Mouse (Mus musculus) spleen, embryonic (tissue): ENCODE data around the gene Bik.

Experiments used
- CTCF ChIA-PET: fragments of 350-600 bp; sonication (Branson Sonifier 250); formaldehyde crosslinking; loops from one replicate; lab custom pipeline; 2022; lab: Charles Lee

The Bik gene

GRCm38 (mm10) chr15:83510805-83511405, 15.8 kb upstream of the Bik start, which contains the start of gene Ttll1:
Gene Ttll1 (minus strand): TSS chr15:83510893.
- CTCF ChIA-PET, result no interaction called here

GRCm38 (mm10) chr15:83512489-83513281, 14.0 kb upstream of the Bik start:
- CTCF ChIA-PET, result interaction anchor here (0.6 kb wide), 1 partner anchor 43 kb away, joined by 4 read pairs; no protein-coding TSS in a partner anchor

GRCm38 (mm10) chr15:83515018-83515417, 11.6 kb upstream of the Bik start:
- CTCF ChIA-PET, result no interaction called here

GRCm38 (mm10) chr15:83518215-83519048, 8.2 kb upstream of the Bik start:
- CTCF ChIA-PET, result interaction anchor here (0.8 kb wide), 1 partner anchor 75 kb away, joined by 3 read pairs; no protein-coding TSS in a partner anchor

GRCm38 (mm10) chr15:83520861-83521382, 5.7 kb upstream of the Bik start:
- CTCF ChIA-PET, result no interaction called here

GRCm38 (mm10) chr15:83523196-83523595, 3.5 kb upstream of the Bik start:
- CTCF ChIA-PET, result no interaction called here

GRCm38 (mm10) chr15:83523638-83524332, 2.9 kb upstream of the Bik start:
- CTCF ChIA-PET, result no interaction called here

- CTCF ChIA-PET, result no interaction called here
These were observed 2.3 kb upstream of the Bik start for GRCm38 (mm10) chr15:83524333-83524729.

- CTCF ChIA-PET, result interaction anchor here (0.6 kb wide), 1 partner anchor 24 kb away, joined by 10 read pairs; no protein-coding TSS in a partner anchor
These were observed 403 bp downstream of the Bik start for GRCm38 (mm10) chr15:83527092-83527437.

- CTCF ChIA-PET, result interaction anchor here (0.6 kb wide), 1 partner anchor 24 kb away, joined by 10 read pairs; no protein-coding TSS in a partner anchor
These were observed 1.1 kb downstream of the Bik start for GRCm38 (mm10) chr15:83527747-83528146.

GRCm38 (mm10) chr15:83528892-83529291, 2.2 kb downstream of the Bik start:
- CTCF ChIA-PET, result no interaction called here

GRCm38 (mm10) chr15:83529765-83530164, 3.1 kb downstream of the Bik start:
- CTCF ChIA-PET, result no interaction called here

GRCm38 (mm10) chr15:83530233-83530632, 3.6 kb downstream of the Bik start:
- CTCF ChIA-PET, result no interaction called here

- CTCF ChIA-PET, result no interaction called here
These were observed 4.0 kb downstream of the Bik start for GRCm38 (mm10) chr15:83530688-83531087.

GRCm38 (mm10) chr15:83531961-83532469, 5.4 kb downstream of the Bik start:
- CTCF ChIA-PET, result no interaction called here

GRCm38 (mm10) chr15:83532606-83533005, 5.9 kb downstream of the Bik start:
- CTCF ChIA-PET, result no interaction called here

- CTCF ChIA-PET, result no interaction called here
These were observed 8.6 kb downstream of the Bik start for GRCm38 (mm10) chr15:83534960-83535889.

GRCm38 (mm10) chr15:83535890-83536231, 9.2 kb downstream of the Bik start:
- CTCF ChIA-PET, result no interaction called here

GRCm38 (mm10) chr15:83538855-83539254, 12.2 kb downstream of the Bik start:
- CTCF ChIA-PET, result no interaction called here

- CTCF ChIA-PET, result interaction anchor here (0.6 kb wide), 1 partner anchor 114 kb away, joined by 4 read pairs; no protein-coding TSS in a partner anchor
These were observed 13.2 kb downstream of the Bik start for GRCm38 (mm10) chr15:83539905-83540304.
